Mouse (Mus musculus): ENCODE measurements at regions not wholly inside any gene's neighbourhood (a gene's known extent, or its start where the extent isn't known, plus 50 kb on each side); places are given as distances from the start of the nearest gene placed in this dataset.

- 85% methylated on average over 3 of the region's 3 CpGs for WGBS
- ATAC-seq (ENCODE audit: insufficient number of reproducible peaks, low FRiP score, low TSS enrichment, low read depth), result no peak
- H3K9me3 ChIP-seq, result no peaks in the 10 kb centered on the region
- H3K4me3 ChIP-seq, result no peak overlapping the region
- no peak overlapping the region for H3K9ac ChIP-seq
- H3K4me1 ChIP-seq, result no peaks in the 10 kb centered on the region
- no peaks in the 10 kb centered on the region for H3K36me3 ChIP-seq
- no peak overlapping the region for H3K27ac ChIP-seq
- H3K27me3 ChIP-seq, result no peaks in the 10 kb centered on the region
- H3K4me2 ChIP-seq, result no peak overlapping the region
Observed at GRCm38 (mm10) chr16:62608617-62609016, 178.0 kb downstream of the Nsun3 start.

- Histone ChIP-seq H3K27ac (no peak overlapping the region), H3K9me3 (no peaks in the 10 kb centered on the region), H3K9ac (no peak overlapping the region), H3K4me3 (no peak overlapping the region), H3K36me3 (no peaks in the 10 kb centered on the region), H3K4me2 (no peak overlapping the region), H3K27me3 (no peaks in the 10 kb centered on the region), H3K4me1 (no peaks in the 10 kb centered on the region)
- 96% methylated on average over 1 of the region's 1 CpGs for WGBS
- ATAC-seq (ENCODE audit: insufficient number of reproducible peaks, low FRiP score, low TSS enrichment, low read depth), result no peak
Observed at GRCm38 (mm10) chr16:62605920-62606319, 180.7 kb downstream of the Nsun3 start.

DNA sequence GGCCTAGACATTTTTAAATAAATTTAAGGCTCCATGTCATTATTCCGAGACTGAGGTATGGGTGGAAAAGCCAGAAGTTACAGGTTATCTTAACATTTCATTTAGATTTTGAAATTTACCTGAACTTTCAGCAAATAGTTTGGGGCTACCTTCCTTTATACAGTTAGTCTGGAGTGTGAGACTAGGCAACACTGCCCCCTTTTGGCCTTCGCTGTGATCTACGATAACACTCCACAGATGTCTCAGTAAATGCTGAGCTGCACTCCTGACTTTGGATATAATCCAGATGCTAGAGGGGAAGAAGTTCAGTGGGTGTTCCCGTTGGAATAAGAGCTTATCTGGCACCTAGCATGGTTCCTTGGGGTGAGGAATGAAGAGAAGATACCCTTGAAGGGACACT lies 224.6 kb downstream of the Nsun3 start:
- no peak for ATAC-seq (ENCODE audit: insufficient number of reproducible peaks, low FRiP score, low TSS enrichment, low read depth)
- Histone ChIP-seq H3K36me3 (no peaks in the 10 kb centered on the region), H3K4me3 (no peak overlapping the region), H3K9ac (no peak overlapping the region), H3K27ac (no peak overlapping the region), H3K4me2 (no peak overlapping the region), H3K27me3 (no peaks in the 10 kb centered on the region), H3K4me1 (no peaks in the 10 kb centered on the region), H3K9me3 (no peaks in the 10 kb centered on the region)
- WGBS, result 34% methylated on average over 4 of the region's 4 CpGs

- Histone ChIP-seq H3K4me2 (no peak overlapping the region), H3K4me1 (no peaks in the 10 kb centered on the region), H3K9me3 (no peaks in the 10 kb centered on the region), H3K27me3 (no peaks in the 10 kb centered on the region), H3K4me3 (no peak overlapping the region), H3K9ac (no peak overlapping the region), H3K27ac (no peak overlapping the region), H3K36me3 (no peaks in the 10 kb centered on the region)
- WGBS, result 79% methylated on average over 2 of the region's 2 CpGs
- ATAC-seq (ENCODE audit: insufficient number of reproducible peaks, low FRiP score, low TSS enrichment, low read depth), result no peak
Observed at GRCm38 (mm10) chr16:62543156-62543555, 243.5 kb downstream of the Nsun3 start.

- no peak overlapping the region for H3K4me3 ChIP-seq
- ATAC-seq (ENCODE audit: insufficient number of reproducible peaks, low FRiP score, low TSS enrichment, low read depth), result no peak
- no peaks in the 10 kb centered on the region for H3K27me3 ChIP-seq
- H3K36me3 ChIP-seq, result no peaks in the 10 kb centered on the region
- no peaks in the 10 kb centered on the region for H3K4me1 ChIP-seq
- H3K9ac ChIP-seq, result no peak overlapping the region
- no peaks in the 10 kb centered on the region for H3K9me3 ChIP-seq
- H3K4me2 ChIP-seq, result no peak overlapping the region
- WGBS, result 68% methylated on average over 7 of the region's 7 CpGs
- no peak overlapping the region for H3K27ac ChIP-seq
Observed at GRCm38 (mm10) chr16:62537730-62538479, 248.7 kb downstream of the Nsun3 start.

DNA sequence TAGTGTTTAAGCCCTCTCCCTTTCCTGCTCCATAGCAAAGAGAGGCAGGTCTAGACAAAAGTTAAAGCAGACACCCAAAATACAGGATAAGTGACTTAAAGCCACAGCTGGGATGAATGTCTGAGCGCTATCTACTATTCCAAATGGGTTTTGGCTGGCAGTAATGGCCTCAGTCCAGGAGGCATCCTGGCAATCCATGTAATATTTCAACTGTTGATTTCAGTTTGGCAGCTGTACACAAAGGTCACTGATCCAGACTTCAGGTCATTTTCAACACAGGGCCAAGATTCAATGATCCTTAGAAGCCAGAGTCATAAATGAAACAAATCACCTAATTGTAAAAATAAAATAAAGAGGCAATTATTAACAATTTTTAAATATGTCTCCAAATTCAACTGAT lies 277.3 kb downstream of the Nsun3 start:
- 94% methylated on average over 1 of the region's 1 CpGs for whole genome bisulfite sequencing
- H3K27ac ChIP-seq, result no peak overlapping the region
- H3K36me3 ChIP-seq, result no peaks in the 10 kb centered on the region
- H3K9ac ChIP-seq, result no peak overlapping the region
- no peak overlapping the region for H3K4me3 ChIP-seq
- no peaks in the 10 kb centered on the region for H3K9me3 ChIP-seq
- no peaks in the 10 kb centered on the region for H3K27me3 ChIP-seq
- ATAC-seq (ENCODE audit: insufficient number of reproducible peaks, low FRiP score, low TSS enrichment, low read depth), result no peak
- H3K4me1 ChIP-seq, result no peaks in the 10 kb centered on the region
- no peak overlapping the region for H3K4me2 ChIP-seq

- Histone ChIP-seq H3K4me2 (no peak overlapping the region), H3K9ac (no peak overlapping the region), H3K4me1 (no peaks in the 10 kb centered on the region), H3K36me3 (no peaks in the 10 kb centered on the region), H3K4me3 (no peak overlapping the region), H3K9me3 (no peaks in the 10 kb centered on the region), H3K27me3 (no peaks in the 10 kb centered on the region), H3K27ac (no peak overlapping the region)
- ATAC-seq (ENCODE audit: insufficient number of reproducible peaks, low FRiP score, low TSS enrichment, low read depth), result no peak
- 52% methylated on average over 2 of the region's 2 CpGs for WGBS
Observed at GRCm38 (mm10) chr16:62506725-62507482, 279.7 kb downstream of the Nsun3 start.

DNA sequence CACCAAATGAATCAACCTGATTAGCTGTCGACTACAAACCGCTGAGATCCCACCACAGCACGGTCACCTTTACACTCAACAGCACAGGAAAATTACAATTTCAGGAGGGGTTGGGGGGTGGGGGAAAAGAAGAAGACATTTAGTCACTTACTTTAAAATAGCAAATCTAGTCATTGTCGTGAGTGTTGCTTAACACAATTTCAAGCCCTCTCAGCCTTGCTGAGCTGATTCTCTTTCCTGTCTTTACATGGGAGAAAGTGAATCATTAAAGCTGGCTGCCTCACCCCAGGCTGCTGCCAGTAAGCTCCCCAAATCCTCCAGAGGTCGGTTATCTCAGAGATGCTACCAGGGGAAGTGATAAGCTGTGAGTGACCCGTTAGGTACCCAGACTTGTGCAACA lies 285.7 kb downstream of the Nsun3 start:
- H3K4me2 ChIP-seq, result no peak overlapping the region
- H3K4me1 ChIP-seq, result no peaks in the 10 kb centered on the region
- H3K36me3 ChIP-seq, result no peaks in the 10 kb centered on the region
- no peak overlapping the region for H3K9ac ChIP-seq
- no peaks in the 10 kb centered on the region for H3K27me3 ChIP-seq
- H3K4me3 ChIP-seq, result no peak overlapping the region
- H3K27ac ChIP-seq, result no peak overlapping the region
- 57% methylated on average over 6 of the region's 6 CpGs for WGBS
- H3K9me3 ChIP-seq, result no peaks in the 10 kb centered on the region
- ATAC-seq (ENCODE audit: insufficient number of reproducible peaks, low FRiP score, low TSS enrichment, low read depth), result no peak

DNA sequence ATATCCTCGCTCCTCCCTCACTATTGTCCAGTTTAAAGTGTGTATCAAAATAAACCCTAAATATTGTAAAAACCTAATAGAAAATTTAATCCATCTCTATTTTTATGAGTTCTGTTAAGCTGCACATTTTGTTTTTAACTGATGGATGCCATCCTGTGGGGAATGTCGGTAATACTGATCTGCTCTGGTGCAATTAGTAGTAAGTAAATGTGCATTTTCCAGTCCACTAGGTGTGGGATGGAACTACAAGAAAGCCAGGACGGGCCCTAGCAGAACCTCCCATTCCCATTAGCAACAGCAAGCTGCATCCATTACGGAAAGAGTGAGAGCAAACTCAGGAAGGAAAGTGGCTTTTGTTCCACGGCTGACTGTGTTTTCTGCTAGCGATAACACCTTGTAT lies 286.3 kb downstream of the Nsun3 start:
- ATAC-seq (ENCODE audit: insufficient number of reproducible peaks, low FRiP score, low TSS enrichment, low read depth), result no peak
- H3K27ac ChIP-seq, result no peak overlapping the region
- H3K9me3 ChIP-seq, result no peaks in the 10 kb centered on the region
- no peak overlapping the region for H3K4me2 ChIP-seq
- H3K27me3 ChIP-seq, result no peaks in the 10 kb centered on the region
- H3K9ac ChIP-seq, result no peak overlapping the region
- no peaks in the 10 kb centered on the region for H3K4me1 ChIP-seq
- no peak overlapping the region for H3K4me3 ChIP-seq
- no peaks in the 10 kb centered on the region for H3K36me3 ChIP-seq
- 61% methylated on average over 6 of the region's 6 CpGs for WGBS

DNA sequence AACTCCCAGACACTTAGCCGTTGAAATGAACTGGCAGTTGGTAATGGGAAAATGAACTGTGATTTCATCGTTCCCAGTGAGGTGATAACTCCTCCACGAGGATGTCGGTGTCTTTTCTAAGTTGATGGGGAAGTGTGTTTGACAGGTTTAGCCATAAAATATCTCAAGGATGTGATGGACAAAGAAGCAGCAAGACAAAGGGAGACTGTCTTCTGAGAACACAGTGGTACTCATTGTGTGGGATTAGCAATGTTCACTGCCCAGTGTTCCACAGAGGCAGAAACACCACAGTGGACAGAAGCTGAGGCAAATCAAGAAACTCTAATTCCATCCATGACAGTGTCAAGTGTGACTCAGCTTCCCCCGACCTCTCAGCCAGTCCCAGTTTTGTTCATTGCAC lies 287.9 kb downstream of the Nsun3 start:
- Histone ChIP-seq H3K9ac (no peak overlapping the region), H3K4me3 (no peak overlapping the region), H3K27ac (no peak overlapping the region), H3K9me3 (no peaks in the 10 kb centered on the region), H3K4me2 (no peak overlapping the region), H3K4me1 (no peaks in the 10 kb centered on the region), H3K27me3 (no peaks in the 10 kb centered on the region), H3K36me3 (no peaks in the 10 kb centered on the region)
- 64% methylated on average over 5 of the region's 5 CpGs for WGBS
- no peak for ATAC-seq (ENCODE audit: insufficient number of reproducible peaks, low FRiP score, low TSS enrichment, low read depth)

GRCm38 (mm10) chr16:62496697-62497096 lies 289.9 kb downstream of the Nsun3 start:
- WGBS, result 61% methylated on average over 9 of the region's 9 CpGs
- Histone ChIP-seq H3K36me3 (no peaks in the 10 kb centered on the region), H3K27ac (no peak overlapping the region), H3K27me3 (no peaks in the 10 kb centered on the region), H3K4me2 (no peak overlapping the region), H3K4me1 (no peaks in the 10 kb centered on the region), H3K9me3 (no peaks in the 10 kb centered on the region), H3K9ac (no peak overlapping the region), H3K4me3 (no peak overlapping the region)
- ATAC-seq (ENCODE audit: insufficient number of reproducible peaks, low FRiP score, low TSS enrichment, low read depth), result no peak

GRCm38 (mm10) chr16:62470133-62470532 lies 316.5 kb downstream of the Nsun3 start:
- Histone ChIP-seq H3K9me3 (no peaks in the 10 kb centered on the region), H3K4me1 (peaks cover 3% of the 10 kb centered on the region; the same call in 1 of the 2 replicates), H3K27me3 (no peaks in the 10 kb centered on the region), H3K27ac (no peak overlapping the region), H3K36me3 (no peaks in the 10 kb centered on the region), H3K9ac (no peak overlapping the region), H3K4me2 (no peak overlapping the region), H3K4me3 (no peak overlapping the region)
- no peak for ATAC-seq (ENCODE audit: insufficient number of reproducible peaks, low FRiP score, low TSS enrichment, low read depth)
- WGBS, result 75% methylated on average over 2 of the region's 2 CpGs
